Comparison of ENCODE assay signal across 26 mouse cellular contexts in the genomic region with DNA sequence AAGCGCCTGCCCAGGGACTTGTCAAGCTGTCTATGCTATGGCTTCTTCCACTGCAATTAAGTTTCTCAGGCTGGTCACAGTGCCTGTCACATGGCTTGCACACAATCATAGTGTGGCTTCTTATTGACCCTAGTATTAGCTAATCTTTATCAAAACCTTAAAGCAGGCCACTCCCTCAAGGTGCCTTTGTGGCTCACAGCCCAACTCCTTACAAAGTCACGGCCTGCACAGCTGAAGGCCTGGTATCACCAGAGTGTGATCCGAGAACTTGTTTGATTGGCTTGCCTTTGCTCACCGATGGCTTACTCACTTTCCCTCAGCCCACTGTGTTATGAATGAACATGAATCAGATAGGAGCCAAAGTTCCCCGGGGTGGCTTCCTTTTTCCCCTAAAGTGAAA. TPM values are rescaled to one million over a fixed set of nuclear protein-coding genes. Genes with fewer than 3 reads are reported as not detected.
DNase-seq lines count a peak whose midpoint lies in the region; TF ChIP-seq lines count a peak whose summit lies in the region.
"Had no signal": no experiment of that assay in that cellular context is flagged by ENCODE, and none has a peak within 500 bp of the region (broad histone marks: within the 10 kb centered on the region; RNA-seq: fewer than 3 reads in every experiment).

No protein-coding gene starts in this region.

- H3K4me1 ChIP-seq in kidney, adult 2 months (ENCODE audit: control insufficient read depth, insufficient read depth, low read length): peaks cover 3% of the 10 kb centered on the region; the same call in 1 of the 2 replicates
- H3K4me1 ChIP-seq in lung, adult 2 months (ENCODE audit: control insufficient read depth, insufficient read depth, low read length): 0 out of 2 replicates have a peak, but pooled peaks cover 2% of the 10 kb centered on the region
- peaks cover 26% of the 10 kb centered on the region for H3K4me1 ChIP-seq in small intestine, adult 2 months (ENCODE audit: control insufficient read depth, insufficient read depth, insufficient read length, low read length)

- TF ChIP-seq CTCF in kidney, adult 2 months (conservative IDR thresholded peaks at IDR 0.05; ENCODE audit: insufficient read depth, insufficient read length, low read depth, low read length): no peak
- TF ChIP-seq CTCF in lung, adult 2 months (IDR thresholded peaks at IDR 0.05; ENCODE audit: insufficient read depth, low read length): no peak
- no peak for TF ChIP-seq CTCF in small intestine, adult 2 months (IDR thresholded peaks at IDR 0.05; ENCODE audit: extremely low read depth, insufficient read length, insufficient replicate concordance, low read depth, low read length)

- peak; percentile 21 for DNase-seq in kidney, adult 2 months
- DNase-seq in kidney, adult 11 months: no peak
- DNase-seq in lung, postnatal 25 days (ENCODE audit: low spot score): peak; percentile 40
- no peak for DNase-seq in lung, adult 2 months
- no peak for DNase-seq in B cell, adult 2 months
- DNase-seq in retina, embryonic 14.5 days (ENCODE audit: low spot score): no peak
- no peak for DNase-seq in spleen, postnatal 10 days (ENCODE audit: low spot score in 2 of 2)
- DNase-seq: adrenal gland, postnatal 10 days; cerebellum, adult 8-10 months; cerebellum, postnatal 36 days; gastrocnemius, postnatal 10 days; heart, postnatal 10 days; kidney, adult 18-20 months; liver; midbrain, embryonic 14.5 days; right cerebral cortex, adult 18-20 months; thymus, adult 18-20 months; thymus, postnatal 25 days had no signal

- no peak overlapping the region for H3K4me3 ChIP-seq in kidney, adult 2 months (ENCODE audit: insufficient read depth, low read depth, low read length)
- H3K4me3 ChIP-seq in lung, adult 2 months (replicated peaks; ENCODE audit: extremely low read depth, low read depth, low read length): no peak overlapping the region
- no peak overlapping the region for H3K4me3 ChIP-seq in small intestine, adult 2 months (ENCODE audit: low read depth, low read length)
- H3K4me3 ChIP-seq: forebrain, embryonic 13.5 days; heart, embryonic 13.5 days; neural tube, embryonic 15.5 days had no signal

- no peak overlapping the region for H3K27ac ChIP-seq in kidney, adult 2 months (ENCODE audit: insufficient read depth, low read depth, low read length)
- H3K27ac ChIP-seq in small intestine, adult 2 months (ENCODE audit: insufficient read depth, low read depth, low read length): peak overlapping the region; percentile 85
- H3K27ac ChIP-seq: forebrain, embryonic 13.5 days; heart, embryonic 13.5 days; hindbrain, embryonic 14.5 days; kidney, postnatal 0 days; macrophage; neural tube, embryonic 15.5 days had no signal

- H3K27me3 ChIP-seq in kidney, adult 2 months (replicated peaks; ENCODE audit: control insufficient read depth, insufficient read depth, low read length): no peaks in the 10 kb centered on the region
- H3K27me3 ChIP-seq in small intestine, adult 2 months (ENCODE audit: control insufficient read depth, insufficient read depth, low read length): no peaks in the 10 kb centered on the region
- H3K27me3 ChIP-seq: forebrain, embryonic 13.5 days; neural tube, embryonic 15.5 days; Patski had no signal

- no peaks in the 10 kb centered on the region for H3K36me3 ChIP-seq in kidney, adult 2 months (ENCODE audit: control insufficient read depth, insufficient read depth, low read length)
- no peaks in the 10 kb centered on the region for H3K36me3 ChIP-seq in small intestine, adult 2 months (ENCODE audit: control insufficient read depth, insufficient read depth, low read length)
- H3K36me3 ChIP-seq: heart, embryonic 13.5 days; neural tube, embryonic 15.5 days had no signal

- no peak for TF ChIP-seq POLR2A in kidney, adult 2 months (IDR thresholded peaks at IDR 0.05; ENCODE audit: low read depth, low read length)
- TF ChIP-seq POLR2A in lung, adult 2 months (IDR thresholded peaks at IDR 0.05; ENCODE audit: borderline replicate concordance, extremely low read depth, low read depth, low read length): no peak
- TF ChIP-seq POLR2A in small intestine, adult 2 months (IDR thresholded peaks at IDR 0.05; ENCODE audit: low read depth, low read length): no peak

- WGBS in kidney, adult 2 months: 73% methylated on average over 5 of the region's 5 CpGs
- WGBS in lung, adult 2 months: 75% methylated on average over 5 of the region's 5 CpGs
- WGBS in small intestine, adult 2 months: 32% methylated on average over 5 of the region's 5 CpGs

RNA-seq across cellular contexts. Expression of gene Fhdc1, which starts 52.5 kb away (rescaled TPM):
- 0.58 and 0.80 TPM in 2 replicates for polyA plus RNA-seq in kidney, adult 2 months (2012; rRNA removed)
- polyA plus RNA-seq in lung, adult 2 months (2012; rRNA removed): 10.3 and 13.3 TPM in 2 replicates
- 1.3 and 2.0 TPM in 2 replicates for polyA plus RNA-seq in small intestine, adult 2 months (2012; rRNA removed)

Comparison
In these comparisons a context has a peak if more than half of its experiments do, and no peak if none do; other contexts are left out.
1. DNase-seq: peak in kidney, adult 2 months (single experiment) and lung, postnatal 25 days (single experiment); none in kidney, adult 11 months (single experiment), lung, adult 2 months (single experiment), B cell, adult 2 months (0 of 2), retina, embryonic 14.5 days (single experiment) and spleen, postnatal 10 days (0 of 2).